Mouse (Mus musculus): Measurements from ENCODE around the gene Ago4. TPM values are rescaled to one million over a fixed set of nuclear protein-coding genes. Genes with fewer than 3 reads are reported as not detected.

Gene Ago4
- polyA plus RNA-seq, 1 experiment from 2014 or later = 1.4 TPM

GRCm38 (mm10) chr4:126468925-126469324 is 64.3 kb downstream of the Ago4 start:
- WGBS = 4% methylated on average over 8 of the region's 8 CpGs
- H3K4me1 ChIP-seq (replicated peaks) = peaks cover 36% of the 10 kb centered on the region
- no peaks in the 10 kb centered on the region for H3K36me3 ChIP-seq
- H3K27ac ChIP-seq (ENCODE audit: poor library complexity, severe bottlenecking) = no peak overlapping the region
- H3K27me3 ChIP-seq (replicated peaks) = no peaks in the 10 kb centered on the region
- peak overlapping the region; percentile 78 for H3K4me3 ChIP-seq
- ATAC-seq (ENCODE audit: insufficient number of reproducible peaks, low FRiP score) = no peak
- no peak overlapping the region for H3K9ac ChIP-seq
- peak overlapping the region; percentile 86 for H3K4me2 ChIP-seq
- H3K9me3 ChIP-seq (replicated peaks) = no peaks in the 10 kb centered on the region

DNA sequence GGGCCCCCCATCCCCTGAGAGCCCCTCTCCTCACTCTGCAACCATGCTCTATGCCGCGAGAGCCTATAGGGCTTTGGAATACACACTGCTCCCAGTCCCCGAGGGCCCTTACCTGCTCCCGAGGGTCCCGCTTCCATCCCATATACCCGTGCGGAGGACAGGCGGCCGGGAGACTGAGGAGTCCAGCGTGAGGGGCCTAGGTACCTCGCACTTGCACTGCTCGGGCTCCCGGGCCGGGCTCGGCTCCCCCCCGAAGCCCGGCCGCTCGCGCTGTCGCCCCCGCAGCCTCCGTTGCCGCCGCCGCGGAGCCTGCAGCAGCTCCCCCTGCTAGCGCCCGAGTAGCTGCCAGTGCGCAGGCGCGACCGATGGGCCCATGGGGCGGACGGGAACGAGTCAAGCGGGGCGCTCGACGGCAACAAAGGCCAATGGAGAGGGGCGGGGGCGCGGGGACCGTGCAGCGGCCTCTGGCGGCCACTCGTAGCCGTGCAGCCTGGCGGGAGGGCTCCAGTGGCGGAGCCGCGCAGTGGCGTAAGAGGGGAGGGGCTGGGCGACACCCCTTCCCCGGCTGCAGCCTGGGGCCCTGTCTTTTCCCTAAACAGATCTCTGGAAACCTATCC is 64.9 kb downstream of the Ago4 start, which contains the start of gene Ago1:
Gene Ago1, minus strand, starts transcription at position 299 of the 617 bp plus-strand sequence.
- Histone ChIP-seq H3K4me2 (peak within 1 kb of the TSS; percentile 86), H3K27me3 (replicated peaks) (no peaks in the 10 kb centered on the region), H3K9me3 (replicated peaks) (no peaks in the 10 kb centered on the region), H3K27ac (ENCODE audit: poor library complexity, severe bottlenecking) (peak within 1 kb of the TSS; percentile 69), H3K4me1 (replicated peaks) (peaks cover 36% of the 10 kb centered on the region), H3K4me3 (peak within 1 kb of the TSS; percentile 78), H3K36me3 (no peaks in the 10 kb centered on the region), H3K9ac (peak within 1 kb of the TSS; percentile 88)
- under 1% methylated on average over 52 of the region's 55 CpGs for WGBS
- peak; percentile 92 for ATAC-seq (ENCODE audit: insufficient number of reproducible peaks, low FRiP score)

- no peaks in the 10 kb centered on the region for H3K9me3 ChIP-seq (replicated peaks)
- peak; percentile 68 for ATAC-seq (ENCODE audit: insufficient number of reproducible peaks, low FRiP score)
- peak overlapping the region; percentile 88 for H3K9ac ChIP-seq
- H3K27ac ChIP-seq (ENCODE audit: poor library complexity, severe bottlenecking) = peak overlapping the region; percentile 69
- H3K4me1 ChIP-seq (replicated peaks) = peaks cover 36% of the 10 kb centered on the region
- WGBS = 2% methylated on average over 25 of the region's 25 CpGs
- peak overlapping the region; percentile 86 for H3K4me2 ChIP-seq
- no peaks in the 10 kb centered on the region for H3K36me3 ChIP-seq
- no peaks in the 10 kb centered on the region for H3K27me3 ChIP-seq (replicated peaks)
- peak overlapping the region; percentile 78 for H3K4me3 ChIP-seq
Measured at GRCm38 (mm10) chr4:126467721-126468284, 65.5 kb downstream of the Ago4 start.

DNA sequence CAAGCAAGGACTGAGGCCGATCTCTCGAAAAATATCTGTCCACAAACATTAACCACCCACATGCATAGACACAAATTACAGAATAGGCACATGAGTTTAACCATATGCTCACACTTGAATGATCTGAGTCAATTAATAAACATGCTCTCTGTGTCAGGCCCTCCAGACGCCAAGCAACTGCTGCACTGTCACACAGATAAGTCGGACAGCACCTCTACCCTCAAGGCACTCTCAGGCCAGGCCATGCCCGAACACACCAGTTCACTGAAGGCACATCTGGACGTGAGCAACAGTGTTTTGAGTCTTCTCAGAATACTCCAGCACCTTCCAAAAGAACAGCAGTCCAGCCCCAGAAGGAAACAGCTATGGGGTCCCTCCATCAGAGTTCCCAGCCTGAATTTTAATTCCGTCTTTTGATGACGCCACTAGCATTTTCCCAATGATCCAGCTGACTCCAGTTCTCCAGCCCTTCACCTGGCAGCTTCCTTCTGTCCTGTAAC is 67.0 kb downstream of the Ago4 start:
- H3K27me3 ChIP-seq (replicated peaks) = no peaks in the 10 kb centered on the region
- no peak overlapping the region for H3K4me3 ChIP-seq
- peaks cover 42% of the 10 kb centered on the region for H3K4me1 ChIP-seq (replicated peaks)
- peak overlapping the region; percentile 51 for H3K4me2 ChIP-seq
- 36% methylated on average over 8 of the region's 8 CpGs for WGBS
- H3K27ac ChIP-seq (ENCODE audit: poor library complexity, severe bottlenecking) = no peak overlapping the region
- 0 out of 2 replicates have a peak overlapping the region, but pooled peaks have one; percentile 9 for H3K9ac ChIP-seq
- H3K36me3 ChIP-seq = no peaks in the 10 kb centered on the region
- ATAC-seq (ENCODE audit: insufficient number of reproducible peaks, low FRiP score) = no peak
- no peaks in the 10 kb centered on the region for H3K9me3 ChIP-seq (replicated peaks)

DNA sequence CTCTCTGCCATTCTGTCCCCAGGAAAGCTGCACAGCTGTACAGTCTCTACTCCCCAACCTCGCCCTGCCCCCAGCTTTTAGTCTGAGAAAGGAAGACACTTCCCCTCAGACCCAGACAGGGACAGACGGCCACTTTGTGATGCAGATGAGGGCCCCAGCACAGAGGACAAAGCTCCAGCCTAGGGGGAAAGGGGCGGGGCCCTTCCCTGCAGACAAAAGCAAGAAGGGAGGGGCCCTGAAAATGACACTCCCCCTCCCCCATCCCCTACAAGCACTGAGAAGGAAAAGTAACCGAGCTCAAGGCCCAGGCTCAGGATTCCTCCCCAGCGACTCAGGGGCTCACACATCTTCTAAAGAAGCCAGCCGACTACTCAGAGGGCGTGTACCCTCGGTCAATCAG is 67.4 kb downstream of the Ago4 start:
- Histone ChIP-seq H3K4me2 (peak overlapping the region; percentile 51), H3K4me1 (replicated peaks) (peaks cover 42% of the 10 kb centered on the region), H3K4me3 (no peak overlapping the region), H3K27ac (ENCODE audit: poor library complexity, severe bottlenecking) (no peak overlapping the region), H3K9me3 (replicated peaks) (no peaks in the 10 kb centered on the region), H3K36me3 (no peaks in the 10 kb centered on the region), H3K9ac (no peak overlapping the region), H3K27me3 (replicated peaks) (no peaks in the 10 kb centered on the region)
- 10% methylated on average over 8 of the region's 8 CpGs for WGBS
- no peak for ATAC-seq (ENCODE audit: insufficient number of reproducible peaks, low FRiP score)

GRCm38 (mm10) chr4:126464892-126465235 is 68.4 kb downstream of the Ago4 start:
- H3K9me3 ChIP-seq (replicated peaks) = no peaks in the 10 kb centered on the region
- WGBS = 22% methylated on average over 2 of the region's 2 CpGs
- H3K27ac ChIP-seq (ENCODE audit: poor library complexity, severe bottlenecking) = no peak overlapping the region
- 0 out of 2 replicates have a peak overlapping the region, but pooled peaks have one; percentile 5 for H3K4me2 ChIP-seq
- no peak overlapping the region for H3K9ac ChIP-seq
- H3K36me3 ChIP-seq = peaks cover 9% of the 10 kb centered on the region
- no peak for ATAC-seq (ENCODE audit: insufficient number of reproducible peaks, low FRiP score)
- H3K27me3 ChIP-seq (replicated peaks) = no peaks in the 10 kb centered on the region
- peaks cover 42% of the 10 kb centered on the region for H3K4me1 ChIP-seq (replicated peaks)
- no peak overlapping the region for H3K4me3 ChIP-seq

DNA sequence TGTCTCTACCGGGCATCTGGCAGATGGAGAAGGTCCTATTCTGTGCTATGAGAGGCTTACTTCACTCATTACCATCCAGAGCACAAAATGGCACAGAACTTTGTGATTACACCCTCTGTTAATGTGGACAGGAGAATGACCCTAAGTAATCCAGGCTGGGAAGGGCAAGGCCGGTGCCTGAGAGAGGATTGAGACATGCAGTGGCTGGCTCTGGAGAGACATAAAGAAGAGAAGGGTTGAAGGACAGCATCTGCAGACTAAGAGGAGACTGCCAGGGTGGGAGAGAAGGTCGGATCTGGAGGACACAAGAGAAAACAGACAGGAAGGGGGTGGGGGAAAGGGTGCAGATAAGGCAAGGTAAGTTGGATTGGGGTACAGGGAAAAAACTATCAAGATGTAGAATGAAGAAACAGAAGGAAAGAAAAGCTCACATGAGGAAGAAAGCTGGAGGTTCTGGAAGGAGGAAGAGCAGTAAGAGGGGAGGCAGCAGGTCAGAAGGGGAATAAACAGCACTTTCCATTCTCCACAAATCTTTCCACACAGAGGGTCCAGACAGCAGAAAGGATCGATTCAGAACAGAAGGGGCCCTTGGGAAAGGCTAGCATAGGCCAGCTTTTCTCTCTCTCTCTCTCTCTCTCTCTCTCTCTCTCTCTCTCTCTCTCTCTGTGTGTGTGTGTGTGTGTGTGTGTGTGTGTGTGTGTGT is 68.9 kb downstream of the Ago4 start:
- 0 out of 2 replicates have a peak overlapping the region, but pooled peaks have one; percentile 5 for H3K4me2 ChIP-seq
- no peak for ATAC-seq (ENCODE audit: insufficient number of reproducible peaks, low FRiP score)
- no peak overlapping the region for H3K9ac ChIP-seq
- H3K27me3 ChIP-seq (replicated peaks) = no peaks in the 10 kb centered on the region
- peaks cover 14% of the 10 kb centered on the region for H3K36me3 ChIP-seq
- 43% methylated on average over 4 of the region's 4 CpGs for WGBS
- H3K4me1 ChIP-seq (replicated peaks) = peaks cover 42% of the 10 kb centered on the region
- no peaks in the 10 kb centered on the region for H3K9me3 ChIP-seq (replicated peaks)
- no peak overlapping the region for H3K27ac ChIP-seq (ENCODE audit: poor library complexity, severe bottlenecking)
- H3K4me3 ChIP-seq = no peak overlapping the region

- 89% methylated on average over 7 of the region's 7 CpGs for WGBS
- H3K9ac ChIP-seq = no peak overlapping the region
Measured at GRCm38 (mm10) chr4:126455441-126455840, 77.8 kb downstream of the Ago4 start.

GRCm38 (mm10) chr4:126454547-126455254 is 78.6 kb downstream of the Ago4 start:
- no peak overlapping the region for H3K27ac ChIP-seq (ENCODE audit: poor library complexity, severe bottlenecking)
- no peaks in the 10 kb centered on the region; the same call in 1 of the 2 replicates for H3K4me1 ChIP-seq (replicated peaks)
- ATAC-seq (ENCODE audit: insufficient number of reproducible peaks, low FRiP score) = no peak
- no peak overlapping the region for H3K4me3 ChIP-seq
- peaks cover 72% of the 10 kb centered on the region for H3K36me3 ChIP-seq
- no peaks in the 10 kb centered on the region for H3K27me3 ChIP-seq (replicated peaks)
- no peak overlapping the region for H3K9ac ChIP-seq
- WGBS = 90% methylated on average over 5 of the region's 5 CpGs
- H3K9me3 ChIP-seq (replicated peaks) = no peaks in the 10 kb centered on the region
- H3K4me2 ChIP-seq = no peak overlapping the region

More at GRCm38 (mm10) chr4:126455441-126455840, 77.8 kb downstream of the Ago4 start:
- H3K27ac ChIP-seq (ENCODE audit: poor library complexity, severe bottlenecking) = no peak overlapping the region
- no peak for ATAC-seq (ENCODE audit: insufficient number of reproducible peaks, low FRiP score)
- no peak overlapping the region for H3K4me2 ChIP-seq
- no peaks in the 10 kb centered on the region for H3K27me3 ChIP-seq (replicated peaks)
- no peak overlapping the region for H3K4me3 ChIP-seq
- H3K9me3 ChIP-seq (replicated peaks) = no peaks in the 10 kb centered on the region
- no peaks in the 10 kb centered on the region; the same call in 1 of the 2 replicates for H3K4me1 ChIP-seq (replicated peaks)
- H3K36me3 ChIP-seq = peaks cover 75% of the 10 kb centered on the region

GRCm38 (mm10) chr4:126450268-126450667 is 83.0 kb downstream of the Ago4 start:
- Histone ChIP-seq H3K4me1 (replicated peaks) (no peaks in the 10 kb centered on the region), H3K9me3 (replicated peaks) (no peaks in the 10 kb centered on the region), H3K27ac (ENCODE audit: poor library complexity, severe bottlenecking) (no peak overlapping the region), H3K27me3 (replicated peaks) (no peaks in the 10 kb centered on the region), H3K4me2 (no peak overlapping the region), H3K4me3 (no peak overlapping the region), H3K36me3 (peaks cover 68% of the 10 kb centered on the region), H3K9ac (no peak overlapping the region)
- ATAC-seq (ENCODE audit: insufficient number of reproducible peaks, low FRiP score) = no peak
- 84% methylated on average over 1 of the region's 1 CpGs for WGBS

DNA sequence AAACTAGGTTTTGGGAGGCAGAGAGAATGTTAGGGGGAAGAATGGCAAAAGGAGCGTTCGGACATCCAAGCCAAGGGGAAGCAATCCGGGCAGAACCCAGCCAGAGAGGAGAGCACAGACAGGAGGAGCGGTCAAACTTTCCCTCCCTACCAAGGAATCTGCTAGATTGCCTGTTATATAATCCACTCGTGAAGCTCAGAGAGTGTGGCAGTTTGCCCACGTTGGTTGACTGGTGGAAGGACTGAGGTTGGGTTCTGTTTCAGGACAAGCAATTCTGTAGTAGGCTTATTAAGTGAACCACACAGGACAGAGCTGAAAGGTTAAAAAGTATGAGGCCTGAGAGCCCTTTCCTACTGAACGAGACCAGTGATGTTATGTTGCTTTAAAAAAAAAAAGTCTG is 86.1 kb downstream of the Ago4 start:
- peaks cover 51% of the 10 kb centered on the region for H3K36me3 ChIP-seq
- no peak overlapping the region for H3K4me2 ChIP-seq
- no peak overlapping the region for H3K27ac ChIP-seq (ENCODE audit: poor library complexity, severe bottlenecking)
- H3K9me3 ChIP-seq (replicated peaks) = no peaks in the 10 kb centered on the region
- H3K4me3 ChIP-seq = no peak overlapping the region
- peaks cover 2% of the 10 kb centered on the region for H3K4me1 ChIP-seq (replicated peaks)
- H3K9ac ChIP-seq = no peak overlapping the region
- ATAC-seq (ENCODE audit: insufficient number of reproducible peaks, low FRiP score) = no peak
- WGBS = 78% methylated on average over 7 of the region's 7 CpGs
- H3K27me3 ChIP-seq (replicated peaks) = no peaks in the 10 kb centered on the region
